Mouse (Mus musculus): ENCODE measurements around the gene Rgl1.

Gene Rgl1

GRCm38 (mm10) chr1:152490842-152491241, 275.3 kb downstream of the Rgl1 start:
- no peak for DNase-seq

DNA sequence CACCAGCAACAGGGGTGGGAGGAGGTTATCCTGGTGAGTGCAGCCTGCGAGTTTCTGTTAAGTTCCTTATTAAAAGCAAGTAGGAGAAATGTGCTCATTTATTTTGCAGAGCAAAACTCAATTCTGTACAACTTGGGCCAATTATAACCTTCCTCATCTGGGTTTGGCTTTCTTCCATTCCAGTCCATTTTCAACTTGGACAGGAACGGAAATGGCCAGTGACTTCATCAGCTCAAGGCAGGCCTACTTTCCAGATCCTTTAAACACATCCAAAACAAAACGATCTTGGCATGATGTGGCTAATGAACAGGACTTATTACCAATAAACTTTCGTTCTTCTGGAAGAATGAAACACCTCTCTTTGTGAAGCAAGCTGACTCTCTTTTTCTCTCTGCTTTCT, 290.0 kb downstream of the Rgl1 start:
- DNase-seq, result no peak

GRCm38 (mm10) chr1:152468443-152468842, 297.7 kb downstream of the Rgl1 start:
- DNase-seq, result no peak

All from lung, postnatal 4 days (tissue).